Mouse (Mus musculus): ENCODE measurements at regions not wholly inside any gene's neighbourhood (a gene's known extent, or its start where the extent isn't known, plus 50 kb on each side); places are given as distances from the start of the nearest gene placed in this dataset.

- TF ChIP-seq POLR2A (IDR thresholded peaks at IDR 0.05; ENCODE audit: low read depth, low read length) (no peak), UBTF (IDR thresholded peaks at IDR 0.05; ENCODE audit: low read depth, low read length) (no peak), CTCF (conservative IDR thresholded peaks at IDR 0.05 in 1 of 2, IDR thresholded peaks at IDR 0.05 in 1 of 2; ENCODE audit: low read depth in 2 of 2, low read length in 2 of 2) (no peak), ZC3H11A (IDR thresholded peaks at IDR 0.05; ENCODE audit: low read depth, low read length) (no peak), MYC (IDR thresholded peaks at IDR 0.05; ENCODE audit: low read depth, low read length) (no peak), MXI1 (IDR thresholded peaks at IDR 0.05; ENCODE audit: low read depth, low read length) (no peak)
Measured at GRCm38 (mm10) chr16:21074779-21075148, 79.0 kb downstream of the Teddm3 start.

Data from CH12.LX (cell line).